Mouse (Mus musculus) forebrain, embryonic 10.5 days (tissue): ENCODE results near the gene Slc7a11. TPM values are rescaled to one million over a fixed set of nuclear protein-coding genes. Genes with fewer than 3 reads are reported as not detected.
A peak's percentile ranks its signal among the peaks of the same experiment; 100 is the strongest.

Source experiments
- DNase-seq: peaks from one replicate; pipeline ENCODE4 v3.0.0-alpha.2; 2017; ENCODE audit warnings: low spot score; ENCODE audit errors: extremely low spot score
- H3K27ac ChIP-seq: fragments of 300-500 bp; sonication (generic); 2 replicates; pipeline ENCODE4 v1.5.1; 2016; ENCODE audit warnings: mild to moderate bottlenecking
- H3K27me3 ChIP-seq: fragments of 300-500 bp; sonication (generic); 2 replicates; pipeline ENCODE4 v1.6.1; 2016; ENCODE audit warnings: mild to moderate bottlenecking; ENCODE audit not compliant: poor library complexity, severe bottlenecking
- H3K36me3 ChIP-seq: fragments of 300-500 bp; sonication (generic); replicated peaks from 2 replicates; pipeline ENCODE4 v1.6.1; 2016; ENCODE audit warnings: mild to moderate bottlenecking, moderate library complexity
- H3K4me1 ChIP-seq: fragments of 300-500 bp; sonication (generic); 2 replicates; pipeline ENCODE4 v1.6.1; 2016
- H3K4me3 ChIP-seq: fragments of 300-500 bp; sonication (generic); 2 replicates; pipeline ENCODE4 v1.5.1; 2016; ENCODE audit warnings: mild to moderate bottlenecking, moderate library complexity
- H3K9me3 ChIP-seq: fragments of 300-500 bp; sonication (generic); 2 replicates; pipeline ENCODE4 v1.6.1; 2016; ENCODE audit warnings: mild to moderate bottlenecking, moderate library complexity
- WGBS: fragments of 180-500 bp; shearing (Covaris S2); methylation state at CpG from one replicate; pipeline ENCODE4 v1.1.7; 2016; 5-methylcytosine and 5-hydroxymethylcytosine counted together
- polyA plus RNA-seq: library from polyadenylated mRNA; unstranded; fragments of >200 nt; fragmentation: Nextera tagmentation; extraction: Ambion mirVana; gene quantifications from 2 replicates; pipeline ENCODE4 v1.2.1, GENCODE M21; 2016

Gene Slc7a11
- polyA plus RNA-seq, 1 experiment from 2014 or later, result 1.3 TPM

DNA sequence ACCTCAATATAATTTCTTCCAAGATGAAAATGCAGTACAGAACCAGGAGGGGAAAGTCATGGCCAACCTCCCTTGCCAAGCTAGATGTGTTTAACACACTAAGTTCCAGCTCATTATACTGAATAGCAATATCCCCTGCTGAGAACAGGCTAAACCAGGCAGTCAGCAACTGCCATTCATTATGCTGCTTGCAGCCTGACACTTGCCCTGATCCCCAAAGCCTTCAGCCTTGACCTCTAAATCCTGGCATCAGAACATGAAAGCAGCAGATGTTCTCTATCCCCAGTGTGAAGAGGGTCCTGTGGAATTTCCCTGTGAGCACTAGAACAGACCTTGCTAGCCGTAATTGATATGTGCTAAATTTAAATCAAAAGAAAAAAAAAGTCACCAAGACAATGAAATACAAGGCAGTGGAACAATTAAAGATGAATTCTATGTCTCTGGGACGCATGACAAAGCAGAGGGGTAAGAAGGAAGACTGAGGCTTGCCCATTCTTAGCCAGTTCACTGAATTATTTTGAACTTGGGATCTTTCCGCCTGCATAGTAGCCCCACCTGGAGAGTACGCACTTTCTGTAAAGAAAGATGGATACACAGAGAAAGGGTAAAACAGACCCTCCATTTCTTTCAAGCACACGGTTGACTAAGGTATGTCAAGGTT lies 56.7 kb downstream of the Slc7a11 start:
- Histone ChIP-seq H3K27ac (peak overlapping the region; percentile 65; the same call in 1 of the 2 replicates), H3K4me3 (no peak overlapping the region), H3K9me3 (peaks cover 4% of the 10 kb centered on the region), H3K4me1 (peaks cover 43% of the 10 kb centered on the region), H3K27me3 (0 out of 2 replicates have a peak, but pooled peaks cover 10% of the 10 kb centered on the region), H3K36me3 (no peaks in the 10 kb centered on the region)
- WGBS, result 50% methylated on average over 5 of the region's 5 CpGs
- peak; percentile 37 for DNase-seq

DNA sequence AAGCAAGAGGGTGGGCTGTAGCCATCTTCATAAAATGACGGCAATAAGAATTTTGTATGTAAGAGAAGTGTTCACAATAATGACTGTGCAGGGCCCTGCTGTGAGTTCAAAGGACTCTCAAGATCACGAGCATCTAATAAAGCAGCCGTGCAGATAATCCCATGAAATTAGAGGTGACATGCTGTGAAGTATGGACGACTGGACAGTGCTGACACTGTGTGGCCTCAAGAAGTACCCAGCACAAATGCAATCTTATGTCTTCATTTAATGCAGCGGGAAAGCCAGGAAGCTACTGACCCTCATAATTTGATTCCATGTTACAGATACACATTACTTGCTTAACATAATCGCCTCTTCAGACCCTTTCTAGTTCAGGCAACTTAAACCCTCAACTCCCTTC lies 57.3 kb downstream of the Slc7a11 start:
- Histone ChIP-seq H3K27me3 (0 out of 2 replicates have a peak, but pooled peaks cover 10% of the 10 kb centered on the region), H3K4me3 (no peak overlapping the region), H3K27ac (0 out of 2 replicates have a peak overlapping the region, but pooled peaks have one; percentile 4), H3K36me3 (no peaks in the 10 kb centered on the region), H3K9me3 (peaks cover 4% of the 10 kb centered on the region), H3K4me1 (peaks cover 44% of the 10 kb centered on the region)
- 34% methylated on average over 6 of the region's 6 CpGs for WGBS
- no peak for DNase-seq

DNA sequence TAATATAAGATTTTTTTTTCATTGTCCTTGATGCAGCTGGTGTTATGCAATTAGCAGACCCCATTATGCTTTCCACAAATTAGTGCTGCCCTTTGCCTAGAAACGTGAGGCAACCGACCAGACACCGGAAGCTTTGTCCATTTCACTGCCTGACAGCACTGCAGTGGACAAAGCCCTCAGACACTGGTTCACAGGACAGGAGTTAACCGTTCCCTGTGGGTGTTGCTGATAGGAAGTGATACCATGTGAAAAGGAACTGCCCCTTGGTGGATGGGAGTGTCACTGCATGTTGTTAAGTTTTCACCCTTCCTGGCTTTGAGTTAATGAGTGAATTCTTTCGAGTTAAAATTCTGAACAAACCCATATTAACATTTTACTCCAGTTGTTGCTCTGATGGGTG lies 60.7 kb downstream of the Slc7a11 start:
- Histone ChIP-seq H3K27ac (peak overlapping the region; percentile 77), H3K27me3 (0 out of 2 replicates have a peak, but pooled peaks cover 10% of the 10 kb centered on the region), H3K4me3 (0 out of 2 replicates have a peak overlapping the region, but pooled peaks have one; percentile 45), H3K36me3 (no peaks in the 10 kb centered on the region), H3K9me3 (peaks cover 4% of the 10 kb centered on the region; the same call in 1 of the 2 replicates), H3K4me1 (peaks cover 36% of the 10 kb centered on the region)
- 34% methylated on average over 5 of the region's 5 CpGs for WGBS
- no peak for DNase-seq

DNA sequence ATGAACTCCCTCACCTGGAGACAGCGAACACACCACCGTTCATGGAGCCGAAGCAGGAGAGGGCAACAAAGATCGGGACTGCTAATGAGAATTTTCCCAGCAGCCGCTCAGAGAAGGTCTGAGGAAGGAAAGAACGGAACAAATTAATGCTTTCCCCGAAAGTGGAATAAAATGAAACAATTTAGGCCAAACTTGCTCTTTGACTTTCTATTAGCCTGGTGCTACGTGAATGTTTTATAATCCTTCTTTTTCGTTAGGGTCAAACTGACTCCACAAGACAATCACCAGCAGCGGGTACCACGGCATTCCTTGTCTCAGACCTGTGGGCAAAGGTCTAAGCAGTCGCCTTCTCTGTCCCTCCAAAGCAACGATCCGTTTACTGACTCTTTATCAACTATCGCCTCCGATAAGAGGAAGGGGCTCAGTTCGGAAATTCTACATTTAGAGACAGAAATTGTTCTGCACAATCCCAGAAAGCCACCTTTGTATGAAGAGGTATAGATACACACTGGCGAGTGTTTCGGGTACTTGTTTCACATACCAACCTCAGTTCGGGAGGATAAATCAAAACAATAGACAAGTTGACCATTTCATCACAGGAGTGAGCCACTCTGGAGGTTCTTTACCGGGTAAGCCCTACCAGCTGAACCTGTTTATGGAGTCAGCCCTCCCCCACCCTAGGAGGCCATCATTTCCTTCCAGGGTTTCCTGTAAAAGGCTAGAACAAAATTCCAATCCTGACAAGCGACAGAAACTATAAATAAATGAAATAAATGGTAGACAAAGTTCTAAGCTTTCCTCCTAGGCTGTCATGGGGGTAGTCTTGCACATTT lies 61.3 kb downstream of the Slc7a11 start:
- Histone ChIP-seq H3K9me3 (peaks cover 4% of the 10 kb centered on the region; the same call in 1 of the 2 replicates), H3K4me1 (peaks cover 30% of the 10 kb centered on the region), H3K27me3 (0 out of 2 replicates have a peak, but pooled peaks cover 10% of the 10 kb centered on the region), H3K36me3 (no peaks in the 10 kb centered on the region), H3K27ac (peak overlapping the region; percentile 77), H3K4me3 (peak overlapping the region; percentile 45)
- WGBS, result 36% methylated on average over 22 of the region's 22 CpGs
- no peak for DNase-seq

DNA sequence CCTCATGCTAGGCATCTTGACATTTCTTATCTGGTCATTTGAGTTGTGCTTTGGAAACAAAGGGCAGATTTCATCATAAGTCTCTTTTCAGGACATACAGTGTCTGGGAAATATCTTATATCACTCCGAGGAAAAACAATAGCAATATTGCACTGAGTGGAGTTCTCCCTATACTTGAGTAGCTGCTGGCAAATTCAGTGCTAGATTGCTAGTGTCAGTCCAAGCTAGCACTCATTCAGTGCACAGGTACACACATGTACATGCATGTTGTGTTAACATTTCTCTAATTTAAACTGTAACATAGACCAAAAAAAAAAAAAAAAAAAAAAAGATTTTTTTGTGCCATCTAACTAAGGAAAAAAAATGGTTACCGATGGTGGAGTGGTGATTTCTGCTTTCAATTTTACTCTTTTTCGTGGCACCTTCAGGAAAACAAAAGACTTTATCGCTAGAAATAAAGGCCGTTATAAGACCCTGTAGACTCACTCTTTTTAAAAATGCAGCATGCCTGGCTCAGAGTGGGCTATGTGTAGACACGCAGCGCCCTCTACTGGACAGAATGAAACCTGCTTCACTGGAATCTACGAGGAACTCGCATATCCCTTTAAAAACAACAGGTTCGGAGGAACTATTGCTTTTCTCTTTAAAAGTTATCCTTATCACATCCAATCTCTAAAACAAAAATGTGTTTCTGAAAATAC lies 62.1 kb downstream of the Slc7a11 start:
- H3K27me3 ChIP-seq, result 0 out of 2 replicates have a peak, but pooled peaks cover 10% of the 10 kb centered on the region
- 27% methylated on average over 10 of the region's 10 CpGs for WGBS
- H3K36me3 ChIP-seq, result no peaks in the 10 kb centered on the region
- H3K9me3 ChIP-seq, result peaks cover 4% of the 10 kb centered on the region; the same call in 1 of the 2 replicates
- peak overlapping the region; percentile 45 for H3K4me3 ChIP-seq
- peak; percentile 80 for DNase-seq
- H3K4me1 ChIP-seq, result peaks cover 22% of the 10 kb centered on the region
- peak overlapping the region; percentile 77 for H3K27ac ChIP-seq

DNA sequence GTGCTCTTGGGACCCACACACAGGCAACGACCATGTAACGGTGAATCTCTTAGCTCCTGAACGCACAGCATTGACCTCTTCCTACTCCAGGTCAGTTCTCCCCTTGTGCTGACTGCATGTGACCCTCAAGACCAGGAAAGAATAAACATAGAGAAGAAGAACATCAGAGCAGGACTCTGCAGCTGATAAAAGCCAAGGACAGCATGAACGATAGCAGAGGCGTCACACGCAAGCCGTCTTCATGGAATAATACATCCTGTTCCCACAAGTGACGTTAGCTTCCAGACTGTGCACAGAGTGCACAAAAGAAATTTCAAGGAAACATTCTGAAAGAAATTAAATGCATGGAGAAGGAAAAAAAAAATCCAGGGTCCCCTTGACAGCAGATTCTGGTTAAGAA lies 63.5 kb downstream of the Slc7a11 start:
- Histone ChIP-seq H3K4me3 (no peak overlapping the region), H3K36me3 (no peaks in the 10 kb centered on the region)
- WGBS, result 92% methylated on average over 8 of the region's 8 CpGs

DNA sequence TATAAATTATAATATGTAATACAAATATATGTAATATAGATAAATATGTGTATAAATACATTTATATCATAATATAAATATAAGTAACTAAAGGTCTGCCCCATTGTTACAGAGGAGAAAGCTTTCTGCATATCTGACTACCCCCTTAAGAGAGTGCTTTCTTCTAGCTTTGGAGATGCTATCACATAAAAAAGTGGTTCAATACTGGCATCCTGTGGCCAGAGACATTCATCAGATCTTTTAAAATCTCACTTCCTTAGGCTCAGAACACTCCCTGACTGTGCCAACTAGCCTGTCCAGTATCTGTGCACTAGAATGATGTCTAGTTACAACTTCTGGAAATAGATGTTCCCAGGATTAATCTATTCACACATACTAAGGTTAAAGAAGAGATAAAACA lies 67.9 kb downstream of the Slc7a11 start:
- no peak overlapping the region for H3K27ac ChIP-seq
- H3K36me3 ChIP-seq, result no peaks in the 10 kb centered on the region
- H3K27me3 ChIP-seq, result no peaks in the 10 kb centered on the region
- DNase-seq, result no peak
- H3K9me3 ChIP-seq, result no peaks in the 10 kb centered on the region
- no peaks in the 10 kb centered on the region for H3K4me1 ChIP-seq
- no peak overlapping the region for H3K4me3 ChIP-seq

More for the DNA sequence above, 63.5 kb downstream of the Slc7a11 start:
- peaks cover 4% of the 10 kb centered on the region; the same call in 1 of the 2 replicates for H3K9me3 ChIP-seq
- 0 out of 2 replicates have a peak, but pooled peaks cover 10% of the 10 kb centered on the region for H3K27me3 ChIP-seq
- peaks cover 15% of the 10 kb centered on the region for H3K4me1 ChIP-seq
- no peak for DNase-seq
- no peak overlapping the region for H3K27ac ChIP-seq

DNA sequence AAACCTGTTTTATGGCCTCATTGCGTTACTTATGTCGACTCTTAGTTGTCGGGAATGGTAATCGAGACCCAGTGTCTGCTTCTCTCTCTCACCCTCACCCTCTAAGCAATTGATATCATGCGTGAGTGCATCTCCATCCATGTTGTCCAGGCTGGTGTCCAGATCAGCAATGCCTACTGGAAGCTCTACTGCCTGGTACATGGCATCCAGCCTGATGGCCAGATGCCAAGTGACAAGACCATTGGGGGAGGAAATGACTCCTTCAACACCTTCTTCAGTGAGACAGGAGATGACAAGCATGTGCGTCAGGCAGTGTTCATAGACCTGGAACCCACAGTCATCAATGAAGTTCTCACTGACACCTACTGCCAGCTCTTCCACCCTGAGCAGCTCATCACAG lies 73.6 kb downstream of the Slc7a11 start:
- H3K36me3 ChIP-seq, result no peaks in the 10 kb centered on the region
- WGBS, result 96% methylated on average over 6 of the region's 6 CpGs
- no peaks in the 10 kb centered on the region for H3K9me3 ChIP-seq
- H3K4me1 ChIP-seq, result peaks cover 6% of the 10 kb centered on the region
- DNase-seq, result no peak
- H3K27me3 ChIP-seq, result no peaks in the 10 kb centered on the region
- no peak overlapping the region for H3K4me3 ChIP-seq
- H3K27ac ChIP-seq, result no peak overlapping the region

DNA sequence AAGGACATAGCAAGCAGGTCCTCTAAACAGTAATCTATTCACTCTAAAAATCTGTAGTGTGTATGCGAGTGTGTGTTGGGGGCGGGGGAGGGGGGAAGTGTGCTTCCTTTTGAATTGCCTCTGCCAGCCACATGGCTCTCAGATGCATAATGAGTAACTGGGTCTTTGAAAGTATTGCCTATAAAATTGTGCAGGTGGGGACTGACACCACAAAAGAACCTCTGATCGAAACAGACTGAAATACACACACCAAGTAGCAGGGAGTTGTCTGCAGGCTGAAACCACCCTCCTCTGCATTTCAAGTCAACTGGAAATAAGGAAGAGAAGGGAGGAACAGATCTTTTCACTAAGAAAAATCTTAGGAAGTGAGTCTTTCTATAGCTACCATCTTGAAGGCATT lies 76.2 kb downstream of the Slc7a11 start:
- 78% methylated on average over 3 of the region's 3 CpGs for WGBS
- Histone ChIP-seq H3K36me3 (no peaks in the 10 kb centered on the region), H3K27ac (no peak overlapping the region), H3K4me3 (no peak overlapping the region), H3K27me3 (no peaks in the 10 kb centered on the region), H3K4me1 (peaks cover 6% of the 10 kb centered on the region), H3K9me3 (no peaks in the 10 kb centered on the region)
- DNase-seq, result no peak

DNA sequence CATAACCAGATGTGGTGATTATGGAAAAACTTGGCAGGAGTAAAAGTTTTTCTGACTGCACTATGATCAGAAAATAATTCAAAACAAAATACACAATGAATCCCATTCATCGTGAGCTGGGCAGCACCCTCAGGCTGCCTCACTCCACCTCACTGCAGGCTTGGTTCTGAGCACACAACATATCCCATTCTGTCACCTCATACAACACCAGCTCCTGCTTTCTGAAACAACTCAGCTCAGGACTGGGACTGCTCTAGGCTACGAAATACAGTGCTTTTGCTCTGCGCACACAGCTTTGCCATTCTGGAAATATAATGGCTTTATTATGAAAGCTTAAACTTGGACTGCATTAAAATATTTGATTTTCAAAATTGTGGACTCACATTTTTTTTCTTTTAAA lies 79.8 kb downstream of the Slc7a11 start:
- Histone ChIP-seq H3K27me3 (no peaks in the 10 kb centered on the region), H3K36me3 (no peaks in the 10 kb centered on the region), H3K9me3 (no peaks in the 10 kb centered on the region), H3K27ac (no peak overlapping the region), H3K4me3 (no peak overlapping the region), H3K4me1 (peaks cover 6% of the 10 kb centered on the region)
- no peak for DNase-seq
- WGBS, result 90% methylated on average over 3 of the region's 3 CpGs

DNA sequence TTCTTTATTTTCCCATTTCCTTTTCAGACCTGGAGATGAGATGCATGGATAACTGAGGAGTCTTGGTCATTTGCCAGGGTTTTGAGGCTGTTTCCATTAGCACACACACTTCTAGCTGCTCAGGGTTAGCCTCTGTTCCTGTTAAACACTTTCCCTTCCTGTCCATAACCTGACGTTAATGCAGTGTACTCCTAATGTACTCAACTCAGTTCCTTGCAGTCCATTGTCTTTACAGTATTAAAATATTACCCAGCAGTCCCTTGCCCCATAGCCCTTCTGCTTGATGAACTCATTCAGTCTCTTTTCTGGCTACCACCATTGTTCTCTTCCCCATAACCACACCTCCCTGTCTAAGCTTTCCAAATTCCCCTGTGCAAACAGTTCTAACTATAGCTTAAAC lies 96.3 kb downstream of the Slc7a11 start:
- no peak overlapping the region for H3K4me3 ChIP-seq
- no peak overlapping the region for H3K27ac ChIP-seq
- no peaks in the 10 kb centered on the region for H3K4me1 ChIP-seq
- H3K9me3 ChIP-seq, result no peaks in the 10 kb centered on the region
- 83% methylated on average over 1 of the region's 1 CpGs for WGBS
- H3K36me3 ChIP-seq, result no peaks in the 10 kb centered on the region
- H3K27me3 ChIP-seq, result no peaks in the 10 kb centered on the region
- no peak for DNase-seq

DNA sequence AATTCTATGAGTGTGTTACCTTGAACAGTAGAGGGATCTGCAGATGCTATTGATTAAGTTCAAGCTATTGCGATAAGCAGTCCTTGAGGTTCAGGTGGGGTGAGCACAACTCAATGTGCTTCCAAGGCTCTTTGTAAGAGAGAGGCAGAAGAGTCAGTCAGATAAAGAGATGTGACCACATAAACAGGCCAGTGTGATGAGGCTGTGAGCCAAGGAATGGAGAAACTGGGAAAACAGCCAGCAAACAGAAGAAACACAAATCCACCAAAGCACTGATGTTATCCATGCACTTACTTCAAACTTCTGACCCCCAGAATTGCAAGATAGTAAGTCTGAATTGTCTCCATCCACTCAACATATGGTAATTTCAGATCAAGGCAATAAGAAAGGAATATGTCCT lies 99.0 kb downstream of the Slc7a11 start:
- no peaks in the 10 kb centered on the region for H3K9me3 ChIP-seq
- H3K27ac ChIP-seq, result no peak overlapping the region
- 95% methylated on average over 1 of the region's 1 CpGs for WGBS
- no peaks in the 10 kb centered on the region for H3K27me3 ChIP-seq
- no peaks in the 10 kb centered on the region for H3K36me3 ChIP-seq
- DNase-seq, result no peak
- H3K4me3 ChIP-seq, result no peak overlapping the region
- no peaks in the 10 kb centered on the region for H3K4me1 ChIP-seq
